Mouse (Mus musculus) MN1 (cell line): ENCODE results near the gene Reep3.

Source experiments
- DNase-seq: peaks from one replicate; pipeline ENCODE4 v3.0.0-alpha.2; 2016; ENCODE audit warnings: low spot score

The Reep3 gene

GRCm38 (mm10) chr10:66973274-66973673 lies 123.5 kb downstream of the Reep3 start:
- peak; percentile 86 for DNase-seq

- DNase-seq, result no peak
These were observed 126.2 kb downstream of the Reep3 start for GRCm38 (mm10) chr10:66970336-66971115.

- no peak for DNase-seq
These were observed 127.2 kb downstream of the Reep3 start for GRCm38 (mm10) chr10:66969581-66969980.

GRCm38 (mm10) chr10:66969081-66969480 lies 127.7 kb downstream of the Reep3 start:
- no peak for DNase-seq

- no peak for DNase-seq
These were observed 128.2 kb downstream of the Reep3 start for GRCm38 (mm10) chr10:66968541-66968940.

GRCm38 (mm10) chr10:66966391-66967109 lies 130.2 kb downstream of the Reep3 start:
- DNase-seq, result peak; percentile 81

GRCm38 (mm10) chr10:66960136-66960535 lies 136.6 kb downstream of the Reep3 start:
- no peak for DNase-seq
